Mouse (Mus musculus) naive thymus-derived CD4-positive, alpha-beta T cell, adult 2 months (primary cell): Measurements from ENCODE around the gene Slco1a1.
"Not testable (repeated sequence)": the region's sequence is repeated elsewhere in the genome, so short reads cannot be mapped to it uniquely, and the experiment has no call there.

Experiments used
- DNase-seq: peaks from one replicate; pipeline ENCODE4 v3.0.0-alpha.2; 2011; ENCODE audit warnings: low read depth

The Slco1a1 gene

DNA sequence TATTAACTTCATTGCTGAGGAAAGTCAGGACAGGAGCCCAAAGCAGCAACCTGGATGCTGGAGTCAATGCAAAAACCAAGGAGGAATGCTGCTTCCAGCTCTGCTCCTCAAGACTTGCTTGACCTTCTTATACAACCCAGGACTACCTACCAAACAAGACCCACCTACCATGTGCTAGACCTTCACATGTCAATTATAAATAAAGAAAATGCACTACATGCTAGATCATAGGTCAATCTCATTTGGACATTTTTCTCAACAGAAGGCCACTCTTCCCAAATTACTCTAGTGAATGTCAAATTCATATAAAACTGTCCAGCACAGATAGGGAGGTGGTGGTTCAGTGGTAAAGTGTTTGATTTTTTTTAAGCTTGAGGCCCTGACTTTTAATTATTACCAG lies at the start of gene Slco1a1:
Gene Slco1a1 (minus strand): TSS at position 101 of the 400 bp plus-strand sequence.
- DNase-seq: no peak

DNA sequence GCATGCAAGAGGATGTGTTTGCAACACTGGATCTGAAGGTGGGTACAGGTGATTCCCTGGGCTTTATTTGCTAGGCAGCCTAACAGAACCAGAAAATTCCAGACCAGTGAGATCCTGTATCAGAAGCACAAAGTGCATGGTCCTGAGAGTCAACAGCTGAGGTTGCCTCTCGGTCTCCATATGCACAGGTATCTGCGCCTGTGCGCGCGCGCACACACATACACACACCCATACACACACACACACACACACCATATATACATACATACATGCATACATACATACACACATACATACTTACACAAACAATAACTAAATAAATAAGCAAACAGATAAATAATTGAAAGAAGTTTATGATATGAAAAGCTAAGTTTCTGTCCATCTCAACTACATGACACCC lies 40.0 kb upstream of the Slco1a1 start:
- no peak for DNase-seq

DNA sequence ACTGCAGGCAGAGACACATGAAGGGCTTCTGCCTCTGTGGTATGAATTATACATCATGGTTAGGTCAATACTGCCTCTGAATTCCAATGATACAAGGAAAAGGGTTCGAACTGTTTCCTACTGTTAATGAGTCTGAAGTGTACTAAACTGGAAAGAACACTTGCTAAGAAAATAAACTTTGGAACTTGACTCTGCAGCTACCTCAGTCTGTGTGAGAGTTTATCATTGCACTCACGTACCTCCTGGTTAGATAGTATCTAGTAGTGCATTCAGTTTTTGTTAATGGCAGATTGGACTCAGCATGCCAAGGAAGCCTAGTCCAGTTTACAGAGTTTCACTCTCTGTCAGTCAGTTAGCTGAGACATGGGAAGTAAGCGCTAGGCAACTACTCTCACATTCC lies 37.9 kb upstream of the Slco1a1 start:
- DNase-seq: no peak

DNA sequence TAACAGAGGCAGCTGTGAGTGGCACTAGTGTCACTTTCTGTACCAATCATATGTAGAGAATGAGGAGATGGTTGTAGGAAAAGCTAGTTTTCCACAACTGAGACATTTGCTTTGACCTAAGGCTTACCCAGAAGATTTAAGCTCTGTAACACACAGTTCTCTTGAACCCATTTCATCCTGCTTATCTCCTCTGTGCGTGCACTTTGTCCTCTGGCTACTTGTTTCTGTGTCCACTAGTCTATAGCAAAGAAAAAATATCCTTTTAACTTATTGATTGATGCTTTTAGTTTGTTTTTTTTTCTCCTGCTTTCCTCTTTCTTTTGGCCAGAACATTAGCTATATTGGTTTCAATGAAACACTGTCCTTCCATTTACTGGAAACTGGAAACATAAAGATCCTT lies 15.7 kb upstream of the Slco1a1 start:
- DNase-seq: no peak

DNA sequence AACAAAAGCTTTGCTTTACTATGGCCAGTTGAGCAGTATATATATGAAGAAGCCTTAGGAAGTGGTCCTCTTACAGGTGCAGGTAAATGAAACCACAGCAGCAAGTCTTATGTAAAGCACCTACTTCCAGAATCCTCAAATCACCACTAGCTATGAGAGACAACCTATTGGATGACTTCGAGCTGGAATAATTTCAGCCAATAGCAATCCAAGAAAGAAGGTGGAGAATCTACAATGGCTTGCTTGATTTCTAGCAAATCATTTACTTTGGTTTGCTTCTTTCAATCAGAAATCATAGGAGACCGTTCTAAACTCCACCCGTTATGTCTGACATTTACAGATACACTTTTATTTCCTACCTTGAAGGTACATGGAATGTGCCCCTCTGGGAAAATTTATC lies 15.1 kb upstream of the Slco1a1 start:
- no peak for DNase-seq

DNA sequence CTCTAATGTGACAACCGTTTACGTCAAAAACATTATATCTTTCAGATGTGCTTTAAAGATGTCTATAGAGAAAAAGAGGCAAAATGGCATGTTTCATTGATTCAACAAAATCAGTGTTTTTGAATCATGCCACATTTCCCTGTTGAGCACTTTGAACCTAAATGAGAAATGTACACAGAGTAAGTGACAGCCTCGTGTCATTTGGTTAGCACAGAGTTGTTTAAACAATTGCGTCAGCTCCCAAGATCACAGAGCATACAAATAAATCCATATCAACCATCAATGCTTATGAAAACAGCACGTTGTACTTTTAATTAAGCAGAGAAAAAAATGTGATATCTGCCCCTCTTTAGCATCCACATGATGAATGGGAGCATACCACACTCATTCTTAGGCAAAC lies 13.7 kb upstream of the Slco1a1 start:
- no peak for DNase-seq

DNA sequence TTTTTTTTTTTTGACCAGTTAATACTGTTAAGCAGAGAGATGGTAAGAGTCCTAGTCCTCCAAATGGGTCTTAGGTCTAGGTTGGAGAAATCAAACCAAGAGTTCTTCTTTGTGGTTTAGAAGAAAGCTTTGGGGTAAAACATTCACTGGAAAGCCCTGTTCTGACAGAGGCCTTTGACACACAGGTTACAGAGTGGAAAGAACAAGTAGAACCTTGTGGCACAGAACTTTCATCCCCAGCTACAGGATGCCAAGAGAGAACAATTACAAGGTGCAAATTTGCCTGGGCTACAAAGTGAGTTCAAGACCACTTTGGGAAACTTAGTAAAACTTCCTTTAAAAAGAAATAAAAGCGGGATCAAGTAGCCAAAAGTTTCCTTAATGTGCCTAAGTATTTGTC lies 6.3 kb downstream of the Slco1a1 start:
- no peak for DNase-seq

DNA sequence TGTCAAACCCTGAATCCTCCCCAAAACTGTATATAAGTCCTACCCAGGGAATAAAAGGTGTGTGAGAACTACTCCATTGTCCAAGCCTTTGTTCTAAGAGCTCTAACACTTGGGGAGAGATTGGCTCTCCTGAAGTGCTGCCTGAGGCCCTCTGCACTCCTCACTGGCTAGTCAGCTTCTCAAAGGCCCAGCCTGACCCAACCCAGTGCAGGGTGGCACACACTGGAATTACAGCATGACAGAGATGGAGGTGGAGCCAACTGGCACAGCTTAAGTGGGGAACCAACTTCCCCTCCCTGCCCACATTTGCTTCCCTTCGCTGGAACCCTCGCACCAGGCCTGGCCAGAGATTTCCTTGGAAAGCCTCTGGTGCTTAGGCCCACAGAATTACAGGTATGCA lies 48.6 kb downstream of the Slco1a1 start:
- DNase-seq: no peak

DNA sequence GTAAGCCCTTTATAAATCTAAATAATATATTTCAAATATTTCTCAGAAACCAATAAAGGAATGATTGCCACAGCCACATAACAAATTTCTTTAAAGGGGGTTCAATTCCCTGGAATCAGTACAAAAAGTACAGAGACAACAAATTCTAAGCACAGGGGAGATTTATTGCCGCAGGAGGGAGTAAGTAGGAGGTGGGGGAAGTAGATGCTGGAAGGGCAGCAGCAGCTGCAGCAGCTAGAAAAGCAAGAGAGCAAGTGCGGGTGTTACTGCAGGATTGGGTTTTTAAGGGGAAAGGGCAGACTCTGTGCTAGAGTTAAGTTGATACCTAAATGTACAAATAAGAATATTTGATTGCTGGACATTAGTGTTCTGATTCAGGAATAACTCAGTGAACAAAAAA lies 57.0 kb downstream of the Slco1a1 start:
- no peak for DNase-seq

DNA sequence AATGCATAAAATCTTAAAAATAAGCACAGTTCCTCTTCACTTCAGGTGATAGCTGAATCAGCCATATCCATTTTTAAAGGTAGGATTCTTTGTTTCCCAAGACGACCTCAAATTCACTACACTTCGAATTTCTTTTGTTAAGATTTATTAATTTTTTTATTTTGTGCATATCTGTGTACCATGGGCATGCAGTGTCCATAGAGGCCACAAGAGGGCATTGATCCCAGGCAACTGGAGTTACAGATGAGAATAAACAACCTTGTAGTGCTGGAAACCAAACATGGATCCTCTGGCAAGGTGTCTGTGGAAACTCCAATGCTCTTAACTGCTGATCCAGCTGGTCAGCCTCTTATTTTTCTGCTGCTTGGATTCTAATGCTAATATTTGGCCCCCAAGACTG lies 58.5 kb downstream of the Slco1a1 start:
- DNase-seq: no peak

DNA sequence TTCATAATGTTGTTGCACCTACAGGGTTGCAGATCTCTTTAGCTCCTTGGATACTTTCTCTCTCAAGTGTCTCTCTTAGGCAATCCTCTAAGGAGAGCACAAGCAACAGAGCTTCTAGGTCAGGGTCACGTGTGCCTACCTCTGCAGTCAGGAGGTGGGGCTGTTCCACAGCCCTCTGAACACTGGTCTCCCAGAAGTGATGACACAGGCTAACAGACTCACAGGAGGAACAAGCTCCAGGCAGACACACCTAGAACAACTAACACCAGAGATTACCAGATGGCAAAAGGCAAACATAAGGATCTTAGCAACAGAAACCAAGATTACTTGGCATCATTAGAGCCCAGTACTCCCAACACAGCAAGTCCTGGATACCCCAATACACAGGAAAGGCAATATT lies 64.2 kb downstream of the Slco1a1 start:
- DNase-seq: no peak

DNA sequence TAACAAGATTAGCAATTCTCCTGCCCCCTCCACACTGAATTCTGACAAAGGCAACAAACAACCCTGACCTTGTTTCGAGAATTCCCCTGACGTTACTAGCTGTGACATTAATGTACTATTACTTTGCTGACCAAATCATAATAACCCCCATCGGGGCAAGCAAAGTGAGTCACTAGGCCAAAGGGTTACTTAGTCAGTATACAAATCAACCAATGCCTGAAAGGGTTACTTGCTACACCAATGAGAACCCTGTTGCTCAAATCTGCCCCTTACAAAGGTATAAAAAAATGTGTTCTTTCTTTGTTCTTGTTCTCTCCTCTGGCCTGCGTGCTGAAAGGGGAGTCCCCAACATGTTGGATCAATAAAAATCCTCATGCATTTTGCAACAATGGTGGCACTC lies 71.0 kb downstream of the Slco1a1 start:
- DNase-seq: not testable (repeated sequence)

DNA sequence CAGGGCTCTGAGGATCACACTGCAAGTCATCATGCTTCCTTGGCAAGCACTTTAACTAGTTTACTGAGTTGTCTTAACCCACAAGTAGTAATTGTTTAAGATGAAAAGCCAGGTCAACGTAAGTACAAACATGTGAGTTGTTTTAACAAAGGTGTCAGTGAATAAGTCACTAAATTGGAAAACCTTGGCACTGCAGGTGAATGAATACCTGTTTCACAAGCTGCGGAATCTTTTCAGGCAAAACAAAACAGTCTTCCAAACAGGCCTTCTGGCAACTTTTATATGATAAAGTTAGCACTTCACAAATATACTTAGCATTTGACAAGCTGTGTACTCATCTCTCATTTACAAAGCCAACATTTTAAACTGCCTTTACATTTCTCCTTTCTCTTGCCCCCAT lies 75.1 kb downstream of the Slco1a1 start:
- no peak for DNase-seq

DNA sequence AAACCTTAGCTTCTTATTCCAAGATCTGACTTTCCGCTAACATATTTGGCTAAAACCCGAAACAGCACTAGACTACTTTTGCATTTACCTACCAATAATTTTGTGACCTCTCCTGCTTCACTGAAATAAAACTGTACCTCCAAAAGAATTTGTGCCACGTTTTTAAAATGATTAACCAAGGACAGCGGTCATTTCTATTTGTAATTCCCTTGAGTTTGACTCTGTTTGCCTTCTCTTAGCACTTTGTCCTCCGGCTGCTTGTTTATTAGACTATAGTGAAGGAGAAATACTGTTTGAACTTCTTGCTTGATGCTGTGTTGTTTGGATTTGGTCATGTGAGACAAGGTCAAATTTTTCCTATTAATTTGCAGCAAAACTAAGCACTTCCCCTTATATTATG lies 78.0 kb downstream of the Slco1a1 start:
- DNase-seq: no peak

DNA sequence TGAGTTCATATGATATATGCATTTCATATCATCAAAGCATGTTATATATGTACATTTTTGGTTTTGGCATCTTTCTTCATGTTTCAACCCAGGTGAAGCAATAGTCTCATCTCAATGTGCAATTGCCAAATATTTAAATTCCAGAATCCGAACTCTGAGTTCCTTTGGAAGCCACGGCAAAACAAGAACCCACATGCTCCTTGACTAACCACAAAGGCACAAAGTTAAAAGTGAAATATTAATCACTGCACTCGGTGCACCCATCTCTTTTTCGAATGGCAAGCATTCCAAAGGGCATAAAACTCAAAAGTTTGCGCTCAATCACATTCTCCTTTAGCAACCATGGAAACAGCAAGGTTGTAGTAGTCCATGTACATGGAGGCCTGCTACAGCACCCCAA lies 80.7 kb downstream of the Slco1a1 start:
- no peak for DNase-seq

DNA sequence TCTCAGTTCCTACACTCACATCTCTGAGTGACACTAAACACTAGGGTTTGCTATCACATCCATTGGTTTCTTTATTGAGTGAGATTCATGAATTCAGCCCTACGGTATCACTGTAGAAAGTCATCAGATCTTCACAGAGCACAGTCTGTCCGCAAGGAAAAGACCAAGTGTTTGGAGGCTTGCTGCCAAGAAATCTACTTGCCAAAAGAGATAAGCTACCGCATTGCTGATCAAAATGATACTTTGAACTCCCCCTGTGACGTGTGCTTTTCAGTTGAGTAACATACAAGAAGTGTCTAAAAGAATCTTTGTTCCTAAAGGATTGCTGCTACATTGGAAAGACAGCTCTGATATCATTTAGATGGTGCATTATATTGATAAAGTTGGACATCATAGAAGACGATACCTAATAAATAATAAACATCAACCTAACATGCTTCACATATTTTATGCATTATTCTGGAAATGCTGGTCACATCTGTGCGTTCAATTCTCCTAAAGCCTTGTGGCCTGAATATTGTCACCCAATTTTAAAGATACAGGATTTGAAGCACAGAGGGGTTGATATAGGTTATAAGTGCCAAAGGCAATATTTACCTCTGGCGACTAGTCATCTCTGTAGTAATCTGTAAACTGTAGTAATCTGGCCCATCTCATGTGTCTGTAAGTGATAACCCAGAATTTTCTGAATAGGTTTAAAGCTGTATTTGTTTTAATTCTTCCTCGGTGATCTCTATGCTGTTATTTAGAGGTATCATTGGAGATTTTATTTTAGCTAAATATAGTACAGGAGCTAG lies 88.8 kb downstream of the Slco1a1 start:
- DNase-seq: no peak
